Mouse (Mus musculus): ENCODE results near the gene 6820408C15Rik. TPM values are rescaled to one million over a fixed set of nuclear protein-coding genes. Genes with fewer than 3 reads are reported as not detected.

Gene 6820408C15Rik
- total RNA-seq (2012; rRNA removed) (not detected in 2 replicates), total RNA-seq (2014; rRNA removed) (not detected in 2 replicates), polyA plus RNA-seq (2012; ENCODE audit: insufficient read length, low read depth) (not detected in 2 replicates)

DNA sequence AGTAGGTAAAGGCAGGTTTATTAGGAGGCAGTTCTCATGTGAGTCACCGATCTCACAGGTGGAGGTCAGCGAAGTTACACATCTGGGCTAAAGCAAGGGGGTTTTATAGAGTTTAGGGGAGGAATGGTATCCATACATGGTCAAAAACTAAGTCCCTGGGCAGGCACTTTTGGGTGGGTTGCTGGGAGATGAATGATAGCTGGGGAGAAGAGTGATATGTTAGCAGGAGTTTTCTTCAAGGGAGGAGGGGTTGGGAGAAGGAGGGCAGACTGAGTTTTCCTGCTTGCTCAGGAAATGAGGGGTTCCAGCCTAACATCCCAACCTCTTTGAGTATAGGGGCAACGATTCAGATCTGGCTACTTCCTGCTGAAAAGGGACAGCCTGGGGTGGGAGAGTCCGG, at the start of gene 6820408C15Rik:
Gene 6820408C15Rik (plus strand): TSS at position 301 of the 400 bp plus-strand sequence.
- Histone ChIP-seq H3K27ac (ENCODE audit: insufficient read depth, low read depth) (no peak within 1 kb of the TSS), H3K27me3 (replicated peaks) (peaks cover 17% of the 10 kb centered on the region), H3K9ac (ENCODE audit: insufficient read depth, low read depth) (no peak within 1 kb of the TSS), H3K9me3 (replicated peaks; ENCODE audit: low read length) (peaks cover 33% of the 10 kb centered on the region), H3K79me2 (replicated peaks; ENCODE audit: control insufficient read depth, extremely low read depth, insufficient read depth, poor library complexity, severe bottlenecking) (no peaks in the 10 kb centered on the region), H3K4me1 (ENCODE audit: control insufficient read depth in 1 of 2, insufficient read depth in 2 of 2) (no peaks in the 10 kb centered on the region), H3K36me3 (replicated peaks in 1 of 2; ENCODE audit: control insufficient read depth in 1 of 2, insufficient read depth in 1 of 2, low read length in 1 of 2) (no peaks in the 10 kb centered on the region), H3K4me3 (replicated peaks in 1 of 3; ENCODE audit: low read depth in 2 of 3, low read length in 2 of 3, poor library complexity in 1 of 3) (no peak within 1 kb of the TSS), H3K4me2 (ENCODE audit: insufficient read depth, low read depth, poor library complexity, severe bottlenecking) (no peak within 1 kb of the TSS)
- dilution Hi-C loops (cut with MboI; ENCODE audit: extremely low pct_ligation_motif_present, extremely low pct_unique_long_range_greater_than_20kb, low sequenced_read_pairs) (no loop called here), in situ Hi-C loops (cut with MboI; ENCODE audit: low pct_ligation_motif_present, low pct_unique_long_range_greater_than_20kb, low sequenced_read_pairs) (no loop called here)
- no peak for TF ChIP-seq ZMIZ1 (IDR thresholded peaks at IDR 0.05; ENCODE audit: low read depth, low read length)
- no peak for TF ChIP-seq CHD1 (IDR thresholded peaks at IDR 0.05; ENCODE audit: low read depth, low read length)
- TF ChIP-seq UBTF (IDR thresholded peaks at IDR 0.05; ENCODE audit: low read depth, low read length): no peak
- no peak for TF ChIP-seq GABPA (IDR thresholded peaks at IDR 0.05; ENCODE audit: insufficient replicate concordance, low read depth, low read length)
- no peak for TF ChIP-seq IRF4 (IDR thresholded peaks at IDR 0.05; ENCODE audit: low read depth, low read length)
- TF ChIP-seq POLR2A (IDR thresholded peaks at IDR 0.05; ENCODE audit: low read depth, low read length): no peak
- TF ChIP-seq TBP (conservative IDR thresholded peaks at IDR 0.05; ENCODE audit: low read depth, low read length): no peak
- no peak for TF ChIP-seq NRF1 (IDR thresholded peaks at IDR 0.05; ENCODE audit: low read depth, low read length)
- no peak for TF ChIP-seq ELF1 (IDR thresholded peaks at IDR 0.05; ENCODE audit: low read depth, low read length)
- no peak for DNase-seq (ENCODE audit: extremely low read depth)

DNA sequence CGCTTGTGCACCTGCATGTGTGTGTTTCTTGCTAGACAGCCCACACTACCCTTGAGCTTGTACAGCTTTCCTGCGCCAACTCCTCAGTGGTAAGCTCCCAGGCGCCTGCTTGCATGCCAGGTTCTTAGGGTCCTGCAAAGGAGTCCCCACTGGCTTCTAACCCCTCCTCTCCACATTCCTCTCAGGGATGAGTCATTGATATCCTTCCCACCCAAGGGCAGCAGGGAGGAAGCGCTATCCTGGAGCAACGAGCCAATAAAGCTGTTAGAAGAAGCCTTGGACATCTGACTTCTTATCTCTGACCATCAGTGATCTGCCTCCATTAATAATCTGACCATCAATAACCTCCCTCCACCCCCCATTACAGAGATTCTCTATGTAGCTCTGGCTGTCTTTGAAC, 47.5 kb upstream of the 6820408C15Rik start:
- DNase-seq (ENCODE audit: extremely low read depth): no peak
- Histone ChIP-seq H3K27ac (ENCODE audit: insufficient read depth, low read depth) (no peak overlapping the region), H3K27me3 (replicated peaks) (peaks cover 40% of the 10 kb centered on the region), H3K4me2 (ENCODE audit: insufficient read depth, low read depth, poor library complexity, severe bottlenecking) (no peak overlapping the region), H3K9ac (ENCODE audit: insufficient read depth, low read depth) (no peak overlapping the region), H3K4me3 (replicated peaks in 1 of 3; ENCODE audit: low read depth in 2 of 3, low read length in 2 of 3, poor library complexity in 1 of 3) (no peak overlapping the region), H3K4me1 (ENCODE audit: control insufficient read depth in 1 of 2, insufficient read depth in 2 of 2) (peaks cover 8 to 9% of the 10 kb centered on the region in 2 experiments), H3K79me2 (replicated peaks; ENCODE audit: control insufficient read depth, extremely low read depth, insufficient read depth, poor library complexity, severe bottlenecking) (no peaks in the 10 kb centered on the region), H3K36me3 (replicated peaks in 1 of 2; ENCODE audit: control insufficient read depth in 1 of 2, insufficient read depth in 1 of 2, low read length in 1 of 2) (no peaks in the 10 kb centered on the region), H3K9me3 (replicated peaks; ENCODE audit: low read length) (no peaks in the 10 kb centered on the region)
- TF ChIP-seq IRF4 (IDR thresholded peaks at IDR 0.05; ENCODE audit: low read depth, low read length): no peak
- no peak for TF ChIP-seq SMC3 (IDR thresholded peaks at IDR 0.05; ENCODE audit: low read depth, low read length)
- no peak for TF ChIP-seq ZNF384 (IDR thresholded peaks at IDR 0.05; ENCODE audit: low read depth, low read length)
- TF ChIP-seq ETS1 (conservative IDR thresholded peaks at IDR 0.05; ENCODE audit: low read depth, low read length): no peak
- TF ChIP-seq TBP (conservative IDR thresholded peaks at IDR 0.05; ENCODE audit: low read depth, low read length): no peak
- no peak for TF ChIP-seq MEF2A (IDR thresholded peaks at IDR 0.05; ENCODE audit: borderline replicate concordance, low read depth, low read length)
- no peak for TF ChIP-seq RCOR1 (conservative IDR thresholded peaks at IDR 0.05; ENCODE audit: low read depth, low read length)
- TF ChIP-seq ELF1 (IDR thresholded peaks at IDR 0.05; ENCODE audit: low read depth, low read length): no peak
- TF ChIP-seq MAZ (IDR thresholded peaks at IDR 0.05; ENCODE audit: low read depth, low read length): no peak
- no peak for TF ChIP-seq JUN (IDR thresholded peaks at IDR 0.05; ENCODE audit: insufficient read depth, low read depth, low read length)
- TF ChIP-seq ZKSCAN1 (IDR thresholded peaks at IDR 0.05; ENCODE audit: borderline replicate concordance, low read depth, low read length): no peak
- no peak for TF ChIP-seq MYC (IDR thresholded peaks at IDR 0.05; ENCODE audit: low read depth, low read length)
- no peak for TF ChIP-seq HCFC1 (IDR thresholded peaks at IDR 0.05; ENCODE audit: low read depth, low read length)
- TF ChIP-seq NELFE (IDR thresholded peaks at IDR 0.05; ENCODE audit: low read depth, low read length): no peak
- TF ChIP-seq PAX5 (IDR thresholded peaks at IDR 0.05; ENCODE audit: low read length): no peak
- in situ Hi-C loops (cut with MboI; ENCODE audit: low pct_ligation_motif_present, low pct_unique_long_range_greater_than_20kb, low sequenced_read_pairs): loop anchor here (10.0 kb wide), 2 partner anchors 253 to 343 kb away; no protein-coding TSS in a partner anchor
- dilution Hi-C loops (cut with MboI; ENCODE audit: extremely low pct_ligation_motif_present, extremely low pct_unique_long_range_greater_than_20kb, low sequenced_read_pairs): no loop called here

Data from CH12.LX (cell line).